Mouse (Mus musculus) spleen, adult 2 months (tissue): ENCODE data around the gene Nrip1.

ENCODE experiments used
- CTCF ChIP-seq: fragments of 200-500 bp; IDR thresholded peaks from 2 replicates; pipeline ENCODE4 v1.5.1; 2011; ENCODE audit warnings: mild to moderate bottlenecking, inconsistent platforms; ENCODE audit not compliant: insufficient read depth, insufficient read length, insufficient replicate concordance; ENCODE audit errors: extremely low read depth
- POLR2A ChIP-seq: fragments of 200-500 bp; IDR thresholded peaks from 2 replicates; pipeline ENCODE4 v1.6.1; 2011; ENCODE audit warnings: low read depth, low read length, inconsistent platforms

DNA sequence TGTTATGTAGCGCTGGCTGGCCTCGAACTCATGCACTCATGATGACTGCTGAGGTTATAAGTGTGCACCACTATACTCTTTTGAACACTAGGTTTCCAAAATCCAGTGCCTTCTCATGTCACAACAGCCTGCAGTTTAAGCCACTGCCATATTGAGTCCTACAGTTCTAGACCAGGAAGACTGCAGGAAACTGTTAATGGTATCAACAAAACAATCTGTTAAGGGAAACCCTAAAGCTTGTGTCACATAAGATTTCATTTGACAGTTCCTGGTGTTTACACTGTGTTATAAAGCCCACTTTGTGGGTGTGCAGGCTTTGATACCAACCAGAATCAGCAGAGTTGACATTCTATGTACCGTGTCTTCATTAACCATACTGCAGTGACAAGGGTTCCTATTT is 3.6 kb upstream of the Nrip1 start:
- TF ChIP-seq POLR2A, result no peak
- no peak for TF ChIP-seq CTCF
